Mouse (Mus musculus) embryonic facial prominence, embryonic 15.5 days (tissue): Measurements from ENCODE around the gene Dapk1. TPM values are rescaled to one million over a fixed set of nuclear protein-coding genes. Genes with fewer than 3 reads are reported as not detected.
A peak's percentile ranks its signal among the peaks of the same experiment; 100 is the strongest.

ENCODE experiments used
- ATAC-seq: fragments of 200-750 bp; cut with Nextera tagmentation; 2 replicates; pipeline ENCODE4 v1.8.0; 2017; ENCODE audit warnings: low read depth, moderate TSS enrichment; ENCODE audit not compliant: insufficient number of reproducible peaks, low FRiP score, low TSS enrichment
- H3K27ac ChIP-seq: fragments of 300-500 bp; sonication (generic); replicated peaks from 2 replicates; pipeline ENCODE4 v1.5.1; 2015; ENCODE audit warnings: mild to moderate bottlenecking, inconsistent platforms
- H3K27me3 ChIP-seq: fragments of 300-500 bp; sonication (generic); 2 replicates; pipeline ENCODE4 v1.6.1; 2015; ENCODE audit warnings: inconsistent platforms
- H3K36me3 ChIP-seq: fragments of 300-500 bp; sonication (generic); 2 replicates; pipeline ENCODE4 v1.6.1; 2015; ENCODE audit warnings: mild to moderate bottlenecking, inconsistent platforms
- H3K4me1 ChIP-seq: fragments of 300-500 bp; sonication (generic); 2 replicates; pipeline ENCODE4 v1.6.1; 2015; ENCODE audit warnings: inconsistent platforms
- H3K4me2 ChIP-seq: fragments of 300-500 bp; sonication (generic); replicated peaks from 2 replicates; pipeline ENCODE4 v1.6.1; 2015; ENCODE audit warnings: mild to moderate bottlenecking, inconsistent platforms
- H3K4me3 ChIP-seq: fragments of 300-500 bp; sonication (generic); replicated peaks from 2 replicates; pipeline ENCODE4 v1.5.1; 2015; ENCODE audit warnings: mild to moderate bottlenecking, inconsistent platforms
- H3K9ac ChIP-seq: fragments of 300-500 bp; sonication (generic); 2 replicates; pipeline ENCODE4 v1.6.1; 2015; ENCODE audit warnings: inconsistent platforms
- H3K9me3 ChIP-seq: fragments of 300-500 bp; sonication (generic); replicated peaks from 2 replicates; pipeline ENCODE4 v1.6.1; 2016; ENCODE audit warnings: inconsistent platforms
- WGBS: fragments of 180-500 bp; shearing (Covaris S2); methylation state at CpG from one replicate; pipeline ENCODE4 v1.1.7; 2015; 5-methylcytosine and 5-hydroxymethylcytosine counted together
- polyA plus RNA-seq: library from polyadenylated mRNA; unstranded; fragments of >200 nt; fragmentation: Nextera tagmentation; extraction: Ambion mirVana; gene quantifications from 2 replicates; pipeline ENCODE4 v1.2.1, GENCODE M21; 2015

The Dapk1 gene
- polyA plus RNA-seq, 1 experiment from 2014 or later: 20.0 TPM

DNA sequence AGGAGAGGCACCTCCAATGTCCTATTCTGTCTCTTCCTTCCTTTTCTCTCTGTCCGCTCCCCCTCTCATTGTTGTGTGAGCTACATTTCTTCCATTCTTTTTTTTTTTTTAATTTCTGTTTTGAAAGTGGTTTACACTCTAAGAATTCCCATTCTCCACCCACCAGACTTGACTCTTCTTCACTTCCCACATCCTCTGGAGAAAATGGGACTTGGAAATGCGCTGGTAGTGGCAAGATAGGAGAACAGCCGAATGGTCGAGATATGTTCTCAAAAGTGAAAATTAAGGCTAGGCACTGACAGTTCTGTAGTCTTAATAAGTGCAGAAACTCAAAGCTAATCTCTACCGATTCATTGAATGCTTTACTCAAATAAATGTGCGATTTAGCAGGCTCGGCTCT is 38.7 kb downstream of the Dapk1 start:
- Histone ChIP-seq H3K9ac (no peak overlapping the region), H3K9me3 (no peaks in the 10 kb centered on the region), H3K36me3 (no peaks in the 10 kb centered on the region), H3K4me2 (no peak overlapping the region), H3K27me3 (no peaks in the 10 kb centered on the region), H3K4me1 (no peaks in the 10 kb centered on the region), H3K27ac (no peak overlapping the region), H3K4me3 (no peak overlapping the region)
- WGBS: 89% methylated on average over 7 of the region's 7 CpGs
- no peak for ATAC-seq

- Histone ChIP-seq H3K4me2 (no peak overlapping the region), H3K36me3 (no peaks in the 10 kb centered on the region), H3K9me3 (no peaks in the 10 kb centered on the region), H3K27ac (no peak overlapping the region), H3K27me3 (no peaks in the 10 kb centered on the region), H3K4me1 (no peaks in the 10 kb centered on the region), H3K4me3 (no peak overlapping the region), H3K9ac (no peak overlapping the region)
- no peak for ATAC-seq
- 78% methylated on average over 5 of the region's 5 CpGs for WGBS
Observed at GRCm38 (mm10) chr13:60644457-60644889, 42.7 kb downstream of the Dapk1 start.

DNA sequence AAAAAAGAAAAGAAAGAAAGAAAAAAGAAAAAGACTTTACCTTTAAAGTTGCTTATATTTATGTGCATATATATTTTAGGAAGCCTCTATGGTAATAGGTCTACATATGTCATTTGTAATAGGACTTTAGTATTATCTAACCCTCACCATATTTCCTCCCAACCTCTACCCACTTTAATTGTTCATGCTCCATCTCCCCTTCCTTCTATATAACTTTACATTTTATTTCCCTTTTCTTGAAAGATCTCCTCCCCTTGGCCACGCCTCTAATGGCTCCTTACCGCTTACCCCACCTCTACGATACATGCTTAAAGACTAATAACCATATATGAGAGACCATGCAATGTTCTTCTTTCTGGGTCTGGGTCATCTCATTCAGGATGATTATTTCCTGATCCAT is 45.0 kb downstream of the Dapk1 start:
- WGBS: 94% methylated on average over 3 of the region's 3 CpGs
- no peak overlapping the region for H3K27ac ChIP-seq
- H3K9ac ChIP-seq: no peak overlapping the region
- no peaks in the 10 kb centered on the region for H3K27me3 ChIP-seq
- H3K4me3 ChIP-seq: no peak overlapping the region
- ATAC-seq: no peak
- H3K4me2 ChIP-seq: no peak overlapping the region
- no peaks in the 10 kb centered on the region for H3K4me1 ChIP-seq
- no peaks in the 10 kb centered on the region for H3K9me3 ChIP-seq
- no peaks in the 10 kb centered on the region for H3K36me3 ChIP-seq

DNA sequence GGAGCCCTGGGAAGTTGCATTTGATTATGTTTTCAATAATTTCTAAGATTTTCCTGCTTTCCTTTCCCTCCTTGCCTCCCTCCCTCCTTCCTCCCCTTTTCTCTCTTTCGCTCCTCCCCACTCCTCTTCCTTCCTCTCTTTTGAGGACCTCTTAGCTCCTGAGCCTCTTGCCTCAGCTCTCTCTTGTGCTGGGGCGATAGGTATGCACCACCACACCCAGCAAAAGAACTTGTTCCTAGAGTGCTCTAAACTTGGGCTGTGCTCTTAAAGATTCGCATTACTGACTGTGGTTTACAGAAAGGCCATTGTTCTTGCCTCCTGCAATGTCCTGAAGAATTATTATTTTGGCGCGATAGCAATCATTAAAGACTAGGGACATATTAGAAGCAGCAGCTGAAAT is 46.6 kb downstream of the Dapk1 start:
- Histone ChIP-seq H3K4me3 (no peak overlapping the region), H3K36me3 (no peaks in the 10 kb centered on the region), H3K27me3 (no peaks in the 10 kb centered on the region), H3K9ac (no peak overlapping the region), H3K4me1 (no peaks in the 10 kb centered on the region), H3K9me3 (no peaks in the 10 kb centered on the region), H3K4me2 (no peak overlapping the region), H3K27ac (no peak overlapping the region)
- 90% methylated on average over 5 of the region's 5 CpGs for WGBS
- no peak for ATAC-seq

DNA sequence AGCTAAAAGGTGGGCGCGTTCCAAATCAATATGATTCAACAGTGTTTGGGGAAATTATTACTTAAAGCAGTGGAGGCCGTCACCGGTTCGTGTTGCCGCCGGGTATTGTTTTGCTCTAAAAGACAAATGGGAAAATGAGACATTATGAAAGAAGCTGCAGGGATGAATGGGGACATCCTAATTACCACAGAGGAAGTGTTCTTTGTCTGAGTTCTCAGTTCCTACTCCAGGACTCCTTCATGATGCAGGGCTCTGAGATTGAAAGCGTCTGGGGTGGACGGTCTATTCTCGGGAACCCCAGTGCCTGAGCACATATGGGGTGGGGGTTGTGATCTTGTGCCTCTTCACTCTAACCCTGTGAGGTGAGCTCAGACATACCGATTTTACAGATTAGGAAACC is 48.3 kb downstream of the Dapk1 start:
- 87% methylated on average over 11 of the region's 11 CpGs for WGBS
- no peak for ATAC-seq
- Histone ChIP-seq H3K4me3 (no peak overlapping the region), H3K27me3 (no peaks in the 10 kb centered on the region), H3K9me3 (no peaks in the 10 kb centered on the region), H3K36me3 (no peaks in the 10 kb centered on the region), H3K4me2 (no peak overlapping the region), H3K4me1 (no peaks in the 10 kb centered on the region), H3K9ac (no peak overlapping the region), H3K27ac (no peak overlapping the region)

DNA sequence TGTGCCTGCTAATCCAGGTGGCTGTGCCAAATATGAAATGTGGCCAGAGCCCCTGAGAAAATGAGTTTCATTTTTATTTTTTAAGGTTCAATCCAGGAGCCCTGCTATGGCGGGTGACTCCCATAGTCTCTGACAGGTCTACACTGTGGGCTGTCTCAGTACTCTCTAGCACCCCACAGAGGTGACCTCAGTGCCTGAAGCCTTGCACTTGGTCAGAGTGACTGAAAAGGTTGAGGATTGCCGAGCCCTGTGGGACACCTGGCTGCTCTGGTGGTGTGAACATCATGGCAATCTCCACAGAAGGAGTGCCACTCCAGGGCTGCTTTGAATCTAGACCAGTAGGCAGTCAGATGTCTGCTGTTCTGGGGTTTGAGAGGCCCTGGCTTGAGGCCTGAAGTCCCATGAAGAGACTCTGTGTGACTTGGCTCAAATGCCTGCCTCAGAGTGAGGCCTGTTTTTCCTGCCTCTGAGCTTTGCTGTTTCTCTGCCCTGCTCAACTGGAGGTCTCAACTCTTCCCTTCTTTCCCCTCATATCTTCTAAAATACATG is 52.3 kb downstream of the Dapk1 start:
- Histone ChIP-seq H3K27me3 (no peaks in the 10 kb centered on the region), H3K9ac (no peak overlapping the region), H3K27ac (no peak overlapping the region), H3K4me3 (no peak overlapping the region), H3K9me3 (no peaks in the 10 kb centered on the region), H3K4me1 (no peaks in the 10 kb centered on the region), H3K36me3 (no peaks in the 10 kb centered on the region), H3K4me2 (no peak overlapping the region)
- WGBS: 65% methylated on average over 2 of the region's 2 CpGs
- ATAC-seq: no peak

GRCm38 (mm10) chr13:60655246-60655645 is 53.5 kb downstream of the Dapk1 start:
- no peak overlapping the region for H3K4me2 ChIP-seq
- no peaks in the 10 kb centered on the region for H3K27me3 ChIP-seq
- no peak overlapping the region for H3K4me3 ChIP-seq
- H3K9me3 ChIP-seq: no peaks in the 10 kb centered on the region
- no peaks in the 10 kb centered on the region for H3K36me3 ChIP-seq
- no peak overlapping the region for H3K9ac ChIP-seq
- 90% methylated on average over 3 of the region's 3 CpGs for WGBS
- H3K4me1 ChIP-seq: peaks cover 7% of the 10 kb centered on the region
- no peak for ATAC-seq
- no peak overlapping the region for H3K27ac ChIP-seq

GRCm38 (mm10) chr13:60659600-60659999 is 57.9 kb downstream of the Dapk1 start:
- Histone ChIP-seq H3K27me3 (no peaks in the 10 kb centered on the region), H3K9me3 (no peaks in the 10 kb centered on the region), H3K9ac (no peak overlapping the region), H3K36me3 (no peaks in the 10 kb centered on the region), H3K27ac (no peak overlapping the region), H3K4me3 (no peak overlapping the region), H3K4me1 (peaks cover 33% of the 10 kb centered on the region), H3K4me2 (no peak overlapping the region)
- no peak for ATAC-seq
- 86% methylated on average over 1 of the region's 1 CpGs for WGBS

- Histone ChIP-seq H3K9me3 (no peaks in the 10 kb centered on the region), H3K9ac (no peak overlapping the region), H3K27me3 (no peaks in the 10 kb centered on the region), H3K4me3 (no peak overlapping the region), H3K36me3 (no peaks in the 10 kb centered on the region), H3K27ac (no peak overlapping the region), H3K4me2 (no peak overlapping the region), H3K4me1 (peaks cover 33% of the 10 kb centered on the region)
- WGBS: 50% methylated on average over 2 of the region's 2 CpGs
- no peak for ATAC-seq
Observed at GRCm38 (mm10) chr13:60660056-60660455, 58.3 kb downstream of the Dapk1 start.

- no peak overlapping the region for H3K4me2 ChIP-seq
- no peak for ATAC-seq
- 45% methylated on average over 9 of the region's 9 CpGs for WGBS
- H3K9me3 ChIP-seq: no peaks in the 10 kb centered on the region
- no peak overlapping the region for H3K9ac ChIP-seq
- H3K36me3 ChIP-seq: no peaks in the 10 kb centered on the region
- no peaks in the 10 kb centered on the region for H3K27me3 ChIP-seq
- no peak overlapping the region for H3K27ac ChIP-seq
- peaks cover 33% of the 10 kb centered on the region for H3K4me1 ChIP-seq
- H3K4me3 ChIP-seq: no peak overlapping the region
Observed at GRCm38 (mm10) chr13:60660711-60661261, 59.0 kb downstream of the Dapk1 start.

- Histone ChIP-seq H3K27ac (peak overlapping the region; percentile 34; the same call in 1 of the 2 replicates), H3K36me3 (no peaks in the 10 kb centered on the region), H3K4me1 (peaks cover 33% of the 10 kb centered on the region), H3K9me3 (no peaks in the 10 kb centered on the region), H3K4me2 (no peak overlapping the region), H3K27me3 (no peaks in the 10 kb centered on the region), H3K9ac (no peak overlapping the region), H3K4me3 (no peak overlapping the region)
- no peak for ATAC-seq
- WGBS: 80% methylated on average over 8 of the region's 8 CpGs
Observed at GRCm38 (mm10) chr13:60662493-60663177, 60.9 kb downstream of the Dapk1 start.

GRCm38 (mm10) chr13:60664058-60664457 is 62.3 kb downstream of the Dapk1 start:
- Histone ChIP-seq H3K4me2 (no peak overlapping the region), H3K27me3 (no peaks in the 10 kb centered on the region), H3K9me3 (no peaks in the 10 kb centered on the region), H3K4me1 (peaks cover 33% of the 10 kb centered on the region), H3K36me3 (no peaks in the 10 kb centered on the region), H3K27ac (no peak overlapping the region), H3K4me3 (no peak overlapping the region), H3K9ac (no peak overlapping the region)
- 61% methylated on average over 3 of the region's 3 CpGs for WGBS
- ATAC-seq: no peak
